Mouse (Mus musculus) liver, embryonic 18 days (tissue): ENCODE data around the gene Glrx. TPM values are rescaled to one million over a fixed set of nuclear protein-coding genes. Genes with fewer than 3 reads are reported as not detected.

ENCODE experiments used
- polyA plus RNA-seq: library from polyadenylated mRNA; depleted of rRNA; stranded (reverse); fragments of >200 nt; gene quantifications from 2 replicates; pipeline ENCODE4 v1.2.3, GENCODE M21; 2012; rRNA removed

The Glrx gene
- 86.7 and 92.6 TPM in 2 replicates for polyA plus RNA-seq

DNA sequence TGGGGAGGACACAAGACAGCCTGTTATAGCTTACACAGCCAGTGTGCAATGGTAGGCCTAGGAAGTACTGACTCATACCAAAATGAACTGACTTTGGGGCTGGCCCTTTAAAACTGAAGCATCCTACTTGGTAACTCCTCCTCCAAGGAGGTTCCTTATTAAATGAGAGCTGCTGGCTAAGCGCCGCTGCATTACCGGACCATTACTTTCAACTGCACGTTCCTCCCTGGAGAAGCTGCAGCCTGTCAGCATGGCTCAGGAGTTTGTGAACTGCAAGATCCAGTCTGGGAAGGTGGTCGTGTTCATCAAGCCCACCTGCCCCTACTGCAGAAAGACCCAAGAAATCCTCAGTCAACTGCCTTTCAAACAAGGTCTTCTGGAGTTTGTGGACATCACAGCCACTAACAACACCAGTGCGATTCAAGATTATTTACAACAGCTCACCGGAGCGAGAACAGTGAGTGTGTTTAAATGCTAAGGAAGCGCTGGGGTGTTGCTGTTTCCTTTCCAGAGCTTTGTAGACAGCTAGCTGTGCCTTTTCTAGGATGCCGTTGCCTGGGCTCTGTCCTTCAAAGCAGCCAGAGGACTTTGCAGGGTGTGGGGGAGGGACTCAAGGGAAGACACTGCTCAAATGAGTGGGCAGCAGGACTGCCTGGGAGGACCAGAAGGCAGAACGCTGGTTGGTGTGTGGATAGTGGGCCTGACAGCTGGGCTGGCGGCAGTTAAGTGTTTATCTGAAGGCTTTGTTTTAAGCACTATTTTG lies at the start of gene Glrx:
Gene Glrx (plus strand): TSS at position 150 of the 763 bp plus-strand sequence.

Other genes starting within 250 kb of the Glrx start
- 17.8 and 19.4 TPM in 2 replicates for gene Ell2, start 133.1 kb upstream of the Glrx start, polyA plus RNA-seq
- gene Rhobtb3, start 104.1 kb downstream of the Glrx start, polyA plus RNA-seq: 2.9 and 3.4 TPM in 2 replicates
- 0.02 TPM in 1 of 2 replicates, not detected in the other for gene Spata9, start 127.3 kb downstream of the Glrx start, polyA plus RNA-seq
- gene Rfesd, start 178.9 kb downstream of the Glrx start, polyA plus RNA-seq: 17.3 and 17.5 TPM in 2 replicates
- gene Gpr150, start 217.1 kb downstream of the Glrx start, polyA plus RNA-seq: 0.31 and 0.37 TPM in 2 replicates